Mouse (Mus musculus) C2C12 (cell line): ENCODE data around the gene Mrgprd.

Source experiments
- CEBPB ChIP-seq: IDR thresholded peaks from one replicate; pipeline ENCODE4 v1.6.1; 2011; ENCODE audit warnings: low read depth, mild to moderate bottlenecking, control low read depth, moderate library complexity
- CTCF ChIP-seq: IDR thresholded peaks from one replicate; pipeline ENCODE4 v1.5.1; 2011; ENCODE audit not compliant: control insufficient read depth, insufficient read depth, insufficient read length
- MAX ChIP-seq: IDR thresholded peaks from one replicate; pipeline ENCODE4 v1.6.1; 2011; ENCODE audit warnings: mild to moderate bottlenecking, control low read depth
- USF1 ChIP-seq: IDR thresholded peaks from one replicate; pipeline ENCODE4 v1.6.1; 2011; ENCODE audit warnings: low read depth, mild to moderate bottlenecking, control low read depth, moderate library complexity

GRCm38 (mm10) chr7:145302488-145303285 lies 11.9 kb upstream of the Mrgprd start:
- TF ChIP-seq CEBPB (no peak), MAX (no peak), USF1 (no peak), CTCF (no peak)
